8 mouse cellular contexts compared by ENCODE assay signal in genomic region chr15:79037913-79038328, GRCm38 (mm10). TPM values are rescaled to one million over a fixed set of nuclear protein-coding genes. Genes with fewer than 3 reads are reported as not detected.
DNase-seq lines count a peak whose midpoint lies in the region; ATAC-seq and TF ChIP-seq lines count a peak whose summit lies in the region.

No protein-coding gene starts in this region.

- no peaks in the 10 kb centered on the region for H3K9me3 ChIP-seq in heart, embryonic 14.5 days (ENCODE audit: control insufficient read depth, low read length)
- H3K9me3 ChIP-seq in lung, postnatal 0 days (ENCODE audit: low read length) = no peaks in the 10 kb centered on the region

- H3K4me3 ChIP-seq in embryonic fibroblast, embryonic 13.5 days (ENCODE audit: insufficient read depth, low read length) = no peak overlapping the region
- no peak overlapping the region for H3K4me3 ChIP-seq in heart, embryonic 14.5 days (ENCODE audit: control insufficient read depth in 1 of 2, insufficient read depth in 1 of 2, low read depth in 1 of 2, low read length in 2 of 2)
- no peak overlapping the region for H3K4me3 ChIP-seq in lung, postnatal 0 days (ENCODE audit: low read depth, low read length)

- DNase-seq in MN1 (ENCODE audit: low spot score) = peak; percentile 88
- DNase-seq in brain, embryonic 14.5 days (ENCODE audit: low read depth) = peak; percentile 61
- DNase-seq in kidney, postnatal 10 days = peak; percentile 91
- DNase-seq in lung, postnatal 0 days (ENCODE audit: low spot score) = peak; percentile 70
- DNase-seq in right cerebral cortex, adult 2 months (ENCODE audit: low spot score in 2 of 2) = peak; percentile 68 to 76
- DNase-seq in yolk sac, embryonic 10.5 days (ENCODE audit: low spot score) = peak; percentile 77

- 8% methylated on average over 14 of the region's 14 CpGs for WGBS in heart, embryonic 14.5 days
- 11% methylated on average over 14 of the region's 14 CpGs for WGBS in lung, postnatal 0 days

- no peak overlapping the region for H3K27ac ChIP-seq in embryonic fibroblast, embryonic 13.5 days (ENCODE audit: insufficient read depth, low read length)
- no peak overlapping the region for H3K27ac ChIP-seq in heart, embryonic 14.5 days (replicated peaks in 1 of 2; ENCODE audit: control insufficient read depth in 1 of 2, insufficient read depth in 1 of 2, low read depth in 2 of 2, low read length in 2 of 2)
- no peak overlapping the region for H3K27ac ChIP-seq in lung, postnatal 0 days (ENCODE audit: low read length)

- no peaks in the 10 kb centered on the region for H3K4me1 ChIP-seq in embryonic fibroblast, embryonic 13.5 days (ENCODE audit: control insufficient read depth, insufficient read depth, low read length)
- H3K4me1 ChIP-seq in heart, embryonic 14.5 days (ENCODE audit: control insufficient read depth in 2 of 2, insufficient read depth in 2 of 2, low read length in 2 of 2) = peaks cover 10 to 22% of the 10 kb centered on the region in 2 experiments
- peaks cover 5% of the 10 kb centered on the region; the same call in 1 of the 2 replicates for H3K4me1 ChIP-seq in lung, postnatal 0 days (ENCODE audit: insufficient read depth, low read depth, low read length)

- TF ChIP-seq POLR2A in brain, embryonic 14.5 days (IDR thresholded peaks at IDR 0.05; ENCODE audit: borderline replicate concordance, extremely low read depth, insufficient read depth, insufficient read length, poor library complexity, severe bottlenecking) = no peak
- no peak for TF ChIP-seq POLR2A in embryonic fibroblast, embryonic 13.5 days (IDR thresholded peaks at IDR 0.05; ENCODE audit: low read depth, low read length)

- TF ChIP-seq EP300 in lung, postnatal 0 days (IDR thresholded peaks at IDR 0.05) = no peak

- H3K27me3 ChIP-seq in heart, embryonic 14.5 days (ENCODE audit: control insufficient read depth, insufficient read depth, low read length) = peaks cover 36% of the 10 kb centered on the region
- peaks cover 19% of the 10 kb centered on the region for H3K27me3 ChIP-seq in lung, postnatal 0 days (replicated peaks; ENCODE audit: insufficient read depth, low read length)

- H3K36me3 ChIP-seq in heart, embryonic 14.5 days (ENCODE audit: control insufficient read depth, insufficient read depth, low read length) = no peaks in the 10 kb centered on the region
- H3K36me3 ChIP-seq in lung, postnatal 0 days (ENCODE audit: insufficient read depth, low read length) = no peaks in the 10 kb centered on the region

- ATAC-seq in heart, embryonic 14.5 days (ENCODE audit: insufficient number of reproducible peaks, insufficient read depth, low FRiP score, low read depth) = no peak
- ATAC-seq in lung, postnatal 0 days = peak; percentile 29; the same call in 1 of the 2 replicates

- peak; percentile 90 for TF ChIP-seq CTCF in brain, embryonic 14.5 days (IDR thresholded peaks at IDR 0.05; ENCODE audit: borderline replicate concordance, extremely low read depth, insufficient read depth, insufficient read length)
- peak; percentile 78 for TF ChIP-seq CTCF in embryonic fibroblast, embryonic 13.5 days (IDR thresholded peaks at IDR 0.05; ENCODE audit: borderline replicate concordance, insufficient read depth, low read length)
- TF ChIP-seq CTCF in lung, postnatal 0 days (IDR thresholded peaks at IDR 0.05) = peak; percentile 90

- H3K4me2 ChIP-seq in heart, embryonic 14.5 days (ENCODE audit: low read length) = peak overlapping the region; percentile 44
- H3K4me2 ChIP-seq in lung, postnatal 0 days (replicated peaks; ENCODE audit: low read depth, low read length) = peak overlapping the region; percentile 29; the same call in 1 of the 2 replicates

- peak overlapping the region; percentile 38; the same call in 1 of the 2 replicates for H3K9ac ChIP-seq in heart, embryonic 14.5 days (ENCODE audit: low read length)
- H3K9ac ChIP-seq in lung, postnatal 0 days (replicated peaks; ENCODE audit: low read depth) = no peak overlapping the region

RNA-seq across cellular contexts. Expression of gene Galr3, which starts 3.8 kb away (rescaled TPM):
- 0.13 and 0.19 TPM in 2 replicates for polyA plus RNA-seq in brain, embryonic 14.5 days (2012; rRNA removed)
- not detected in 2 replicates for polyA plus RNA-seq in embryonic fibroblast, embryonic 13.5 days (2011; ENCODE audit: insufficient read length, low read depth, missing spikeins)
- polyA plus RNA-seq in heart, embryonic 14.5 days (2014; fragmentation: Nextera tagmentation; extraction: Ambion mirVana) = not detected in 2 replicates
- 0.12 and 0.14 TPM in 2 replicates for polyA plus RNA-seq in lung, postnatal 0 days (2015; fragmentation: Nextera tagmentation; extraction: Ambion mirVana)

RNA-seq across cellular contexts. Expression of gene H1f0, which starts 9.7 kb away (rescaled TPM):
- 198 and 310 TPM in 2 replicates for polyA plus RNA-seq in brain, embryonic 14.5 days (2012; rRNA removed)
- 107 and 206 TPM in 2 replicates for polyA plus RNA-seq in embryonic fibroblast, embryonic 13.5 days (2011; ENCODE audit: insufficient read length, low read depth, missing spikeins)
- 102 and 117 TPM in 2 replicates for polyA plus RNA-seq in heart, embryonic 14.5 days (2014; fragmentation: Nextera tagmentation; extraction: Ambion mirVana)
- 263 and 311 TPM in 2 replicates for polyA plus RNA-seq in lung, postnatal 0 days (2015; fragmentation: Nextera tagmentation; extraction: Ambion mirVana)

RNA-seq across cellular contexts. Expression of gene Ankrd54, which starts 24.8 kb away (rescaled TPM):
- polyA plus RNA-seq in brain, embryonic 14.5 days (2012; rRNA removed) = 60.9 and 85.5 TPM in 2 replicates
- 10.4 and 13.8 TPM in 2 replicates for polyA plus RNA-seq in embryonic fibroblast, embryonic 13.5 days (2011; ENCODE audit: insufficient read length, low read depth, missing spikeins)
- 20.2 and 23.0 TPM in 2 replicates for polyA plus RNA-seq in heart, embryonic 14.5 days (2014; fragmentation: Nextera tagmentation; extraction: Ambion mirVana)
- polyA plus RNA-seq in lung, postnatal 0 days (2015; fragmentation: Nextera tagmentation; extraction: Ambion mirVana) = 45.4 and 48.4 TPM in 2 replicates

RNA-seq across cellular contexts. Expression of gene Eif3l, which starts 37.1 kb away (rescaled TPM):
- 180 and 189 TPM in 2 replicates for polyA plus RNA-seq in brain, embryonic 14.5 days (2012; rRNA removed)
- polyA plus RNA-seq in embryonic fibroblast, embryonic 13.5 days (2011; ENCODE audit: insufficient read length, low read depth, missing spikeins) = 247 and 268 TPM in 2 replicates
- polyA plus RNA-seq in heart, embryonic 14.5 days (2014; fragmentation: Nextera tagmentation; extraction: Ambion mirVana) = 144 and 153 TPM in 2 replicates
- polyA plus RNA-seq in lung, postnatal 0 days (2015; fragmentation: Nextera tagmentation; extraction: Ambion mirVana) = 99.3 and 101 TPM in 2 replicates
